Mouse (Mus musculus): ENCODE measurements around the gene Grap. TPM values are rescaled to one million over a fixed set of nuclear protein-coding genes. Genes with fewer than 3 reads are reported as not detected.

The Grap gene
- 3.4 and 7.7 TPM in 2 replicates for polyA plus RNA-seq (2012; rRNA removed)

DNA sequence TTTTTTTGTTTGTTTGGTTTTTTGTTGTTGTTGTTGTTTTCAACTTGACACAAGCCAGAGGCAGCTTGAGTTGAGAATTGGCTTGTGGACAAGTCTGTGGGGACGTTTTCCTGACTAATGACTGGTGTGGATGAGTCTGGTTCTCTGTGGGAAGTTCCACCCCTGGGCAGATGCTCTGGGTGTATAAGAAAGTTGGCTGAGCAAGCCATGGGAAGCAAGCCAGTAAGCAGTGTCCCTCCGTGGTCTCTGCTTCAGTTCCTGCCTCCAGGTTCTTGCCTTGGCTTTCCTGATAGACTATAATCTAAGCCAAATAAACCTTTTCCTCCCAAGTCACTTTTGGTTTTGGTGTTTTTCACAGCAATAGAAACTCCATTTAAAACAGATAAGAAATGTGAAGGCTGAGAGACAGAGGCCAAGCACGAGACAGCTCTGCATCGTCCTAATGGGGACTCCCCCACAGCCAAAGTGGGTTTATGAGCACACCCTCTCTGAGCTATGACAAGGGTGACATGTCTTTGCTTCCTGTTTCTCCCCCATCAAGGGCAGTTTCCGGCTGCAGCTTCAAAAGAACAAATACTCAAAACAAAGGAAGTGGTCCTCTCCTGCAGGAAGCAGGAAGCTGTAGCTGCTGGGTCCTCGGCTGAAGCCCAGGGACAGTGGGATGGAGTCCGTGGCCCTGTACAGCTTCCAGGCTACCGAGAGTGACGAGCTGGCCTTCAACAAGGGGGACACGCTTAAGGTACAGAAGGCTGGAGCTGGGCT, at the start of gene Grap:
Gene Grap (plus strand): TSS at position 580 of the 762 bp plus-strand sequence.
- Histone ChIP-seq H3K27me3 (ENCODE audit: control insufficient read depth, insufficient read depth, low read length) (no peaks in the 10 kb centered on the region), H3K36me3 (ENCODE audit: control insufficient read depth, insufficient read depth, low read length) (no peaks in the 10 kb centered on the region), H3K4me3 (ENCODE audit: low read depth, low read length) (peak within 1 kb of the TSS; percentile 61), H3K4me1 (ENCODE audit: control insufficient read depth, insufficient read depth, insufficient read length, low read length) (peaks cover 13% of the 10 kb centered on the region), H3K27ac (ENCODE audit: insufficient read depth, low read depth, low read length) (peak within 1 kb of the TSS; percentile 28)
- TF ChIP-seq CTCF (IDR thresholded peaks at IDR 0.05; ENCODE audit: extremely low read depth, insufficient read length, insufficient replicate concordance, low read depth, low read length) (no peak), POLR2A (IDR thresholded peaks at IDR 0.05; ENCODE audit: low read depth, low read length) (peak; percentile 33; the same call in 1 of the 2 replicates)
- WGBS, result 59% methylated on average over 10 of the region's 10 CpGs

GRCm38 (mm10) chr11:61608072-61608471, 45.0 kb upstream of the Grap start:
- Histone ChIP-seq H3K4me1 (ENCODE audit: control insufficient read depth, insufficient read depth, insufficient read length, low read length) (no peaks in the 10 kb centered on the region), H3K4me3 (ENCODE audit: low read depth, low read length) (no peak overlapping the region), H3K27me3 (ENCODE audit: control insufficient read depth, insufficient read depth, low read length) (no peaks in the 10 kb centered on the region), H3K27ac (ENCODE audit: insufficient read depth, low read depth, low read length) (no peak overlapping the region), H3K36me3 (ENCODE audit: control insufficient read depth, insufficient read depth, low read length) (no peaks in the 10 kb centered on the region)
- TF ChIP-seq POLR2A (IDR thresholded peaks at IDR 0.05; ENCODE audit: low read depth, low read length) (no peak), CTCF (IDR thresholded peaks at IDR 0.05; ENCODE audit: extremely low read depth, insufficient read length, insufficient replicate concordance, low read depth, low read length) (no peak)
- WGBS, result 52% methylated on average over 4 of the region's 4 CpGs

GRCm38 (mm10) chr11:61611197-61611596, 41.9 kb upstream of the Grap start:
- no peaks in the 10 kb centered on the region for H3K4me1 ChIP-seq (ENCODE audit: control insufficient read depth, insufficient read depth, insufficient read length, low read length)
- TF ChIP-seq CTCF (IDR thresholded peaks at IDR 0.05; ENCODE audit: extremely low read depth, insufficient read length, insufficient replicate concordance, low read depth, low read length) (no peak), POLR2A (IDR thresholded peaks at IDR 0.05; ENCODE audit: low read depth, low read length) (no peak)
- H3K36me3 ChIP-seq (ENCODE audit: control insufficient read depth, insufficient read depth, low read length), result no peaks in the 10 kb centered on the region
- H3K27me3 ChIP-seq (ENCODE audit: control insufficient read depth, insufficient read depth, low read length), result no peaks in the 10 kb centered on the region
- H3K27ac ChIP-seq (ENCODE audit: insufficient read depth, low read depth, low read length), result no peak overlapping the region
- H3K4me3 ChIP-seq (ENCODE audit: low read depth, low read length), result no peak overlapping the region
- 88% methylated on average over 3 of the region's 3 CpGs for WGBS

GRCm38 (mm10) chr11:61612116-61612635, 40.9 kb upstream of the Grap start:
- no peak overlapping the region for H3K27ac ChIP-seq (ENCODE audit: insufficient read depth, low read depth, low read length)
- TF ChIP-seq CTCF (IDR thresholded peaks at IDR 0.05; ENCODE audit: extremely low read depth, insufficient read length, insufficient replicate concordance, low read depth, low read length), result no peak
- no peak for TF ChIP-seq POLR2A (IDR thresholded peaks at IDR 0.05; ENCODE audit: low read depth, low read length)
- H3K36me3 ChIP-seq (ENCODE audit: control insufficient read depth, insufficient read depth, low read length), result no peaks in the 10 kb centered on the region
- no peaks in the 10 kb centered on the region for H3K4me1 ChIP-seq (ENCODE audit: control insufficient read depth, insufficient read depth, insufficient read length, low read length)
- H3K4me3 ChIP-seq (ENCODE audit: low read depth, low read length), result no peak overlapping the region
- no peaks in the 10 kb centered on the region for H3K27me3 ChIP-seq (ENCODE audit: control insufficient read depth, insufficient read depth, low read length)
- 19% methylated on average over 4 of the region's 4 CpGs for WGBS

DNA sequence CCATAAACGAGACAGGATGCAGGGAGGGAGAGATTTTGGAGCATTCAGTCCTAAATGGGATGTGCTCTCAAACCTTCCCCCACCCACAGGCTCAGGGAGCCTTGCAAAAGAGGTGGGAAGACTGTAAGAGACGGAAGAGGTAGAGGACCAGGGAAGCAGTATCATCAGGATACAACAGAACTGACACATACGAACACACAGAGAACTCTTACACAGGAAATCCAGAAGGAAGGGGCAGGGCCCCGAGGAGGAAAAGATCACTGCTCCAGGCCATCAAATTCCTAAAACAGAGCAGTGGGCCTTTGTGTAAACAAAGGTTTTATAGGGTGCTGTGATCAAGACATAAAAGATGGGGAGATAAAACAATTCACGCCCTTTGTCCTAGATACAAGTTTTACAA, 38.7 kb upstream of the Grap start:
- no peak overlapping the region for H3K27ac ChIP-seq (ENCODE audit: insufficient read depth, low read depth, low read length)
- H3K36me3 ChIP-seq (ENCODE audit: control insufficient read depth, insufficient read depth, low read length), result no peaks in the 10 kb centered on the region
- no peak overlapping the region for H3K4me3 ChIP-seq (ENCODE audit: low read depth, low read length)
- no peaks in the 10 kb centered on the region for H3K27me3 ChIP-seq (ENCODE audit: control insufficient read depth, insufficient read depth, low read length)
- H3K4me1 ChIP-seq (ENCODE audit: control insufficient read depth, insufficient read depth, insufficient read length, low read length), result peaks cover 2% of the 10 kb centered on the region; the same call in 1 of the 2 replicates
- TF ChIP-seq CTCF (IDR thresholded peaks at IDR 0.05; ENCODE audit: extremely low read depth, insufficient read length, insufficient replicate concordance, low read depth, low read length) (no peak), POLR2A (IDR thresholded peaks at IDR 0.05; ENCODE audit: low read depth, low read length) (no peak)
- 44% methylated on average over 5 of the region's 5 CpGs for WGBS

- Histone ChIP-seq H3K4me3 (ENCODE audit: low read depth, low read length) (no peak overlapping the region), H3K27ac (ENCODE audit: insufficient read depth, low read depth, low read length) (peak overlapping the region; percentile 58), H3K4me1 (ENCODE audit: control insufficient read depth, insufficient read depth, insufficient read length, low read length) (peaks cover 6% of the 10 kb centered on the region; the same call in 1 of the 2 replicates), H3K36me3 (ENCODE audit: control insufficient read depth, insufficient read depth, low read length) (no peaks in the 10 kb centered on the region), H3K27me3 (ENCODE audit: control insufficient read depth, insufficient read depth, low read length) (no peaks in the 10 kb centered on the region)
- WGBS, result 30% methylated on average over 20 of the region's 22 CpGs
- no peak for TF ChIP-seq POLR2A (IDR thresholded peaks at IDR 0.05; ENCODE audit: low read depth, low read length)
- no peak for TF ChIP-seq CTCF (IDR thresholded peaks at IDR 0.05; ENCODE audit: extremely low read depth, insufficient read length, insufficient replicate concordance, low read depth, low read length)
These were observed 37.2 kb upstream of the Grap start for GRCm38 (mm10) chr11:61615686-61616522.
